Mouse (Mus musculus) embryonic facial prominence, embryonic 15.5 days (tissue): Measurements from ENCODE around the gene Agrp. TPM values are rescaled to one million over a fixed set of nuclear protein-coding genes. Genes with fewer than 3 reads are reported as not detected.

ENCODE experiments used
- ATAC-seq: fragments of 200-750 bp; cut with Nextera tagmentation; 2 replicates; pipeline ENCODE4 v1.8.0; 2017; ENCODE audit warnings: low read depth, moderate TSS enrichment; ENCODE audit not compliant: insufficient number of reproducible peaks, low FRiP score, low TSS enrichment
- H3K27ac ChIP-seq: fragments of 300-500 bp; sonication (generic); replicated peaks from 2 replicates; pipeline ENCODE4 v1.5.1; 2015; ENCODE audit warnings: mild to moderate bottlenecking, inconsistent platforms
- H3K27me3 ChIP-seq: fragments of 300-500 bp; sonication (generic); 2 replicates; pipeline ENCODE4 v1.6.1; 2015; ENCODE audit warnings: inconsistent platforms
- H3K36me3 ChIP-seq: fragments of 300-500 bp; sonication (generic); 2 replicates; pipeline ENCODE4 v1.6.1; 2015; ENCODE audit warnings: mild to moderate bottlenecking, inconsistent platforms
- H3K4me1 ChIP-seq: fragments of 300-500 bp; sonication (generic); 2 replicates; pipeline ENCODE4 v1.6.1; 2015; ENCODE audit warnings: inconsistent platforms
- H3K4me2 ChIP-seq: fragments of 300-500 bp; sonication (generic); replicated peaks from 2 replicates; pipeline ENCODE4 v1.6.1; 2015; ENCODE audit warnings: mild to moderate bottlenecking, inconsistent platforms
- H3K4me3 ChIP-seq: fragments of 300-500 bp; sonication (generic); replicated peaks from 2 replicates; pipeline ENCODE4 v1.5.1; 2015; ENCODE audit warnings: mild to moderate bottlenecking, inconsistent platforms
- H3K9ac ChIP-seq: fragments of 300-500 bp; sonication (generic); 2 replicates; pipeline ENCODE4 v1.6.1; 2015; ENCODE audit warnings: inconsistent platforms
- H3K9me3 ChIP-seq: fragments of 300-500 bp; sonication (generic); replicated peaks from 2 replicates; pipeline ENCODE4 v1.6.1; 2016; ENCODE audit warnings: inconsistent platforms
- WGBS: fragments of 180-500 bp; shearing (Covaris S2); methylation state at CpG from one replicate; pipeline ENCODE4 v1.1.7; 2015; 5-methylcytosine and 5-hydroxymethylcytosine counted together
- polyA plus RNA-seq: library from polyadenylated mRNA; unstranded; fragments of >200 nt; fragmentation: Nextera tagmentation; extraction: Ambion mirVana; gene quantifications from 2 replicates; pipeline ENCODE4 v1.2.1, GENCODE M21; 2015

The Agrp gene
- polyA plus RNA-seq, 1 experiment from 2014 or later, result 2.3 TPM

DNA sequence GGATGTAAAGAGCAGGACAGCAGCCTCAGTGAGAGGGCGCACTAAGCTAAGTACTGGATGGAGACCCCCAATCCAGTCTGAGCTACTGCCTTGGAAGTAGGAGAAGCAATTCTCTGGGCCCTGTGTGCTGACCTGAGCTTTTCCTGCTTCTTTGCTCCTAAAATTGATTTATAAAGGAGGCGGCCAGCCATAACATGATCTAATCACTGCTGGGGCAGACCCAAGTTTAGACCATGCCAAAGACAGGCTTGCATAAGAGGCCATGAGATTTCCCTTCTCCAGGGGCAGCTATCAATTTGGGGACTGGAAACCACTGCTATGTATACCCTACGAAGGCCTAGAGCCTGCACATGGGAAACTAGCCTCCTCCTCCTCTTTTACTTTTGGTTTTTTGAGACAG, 107.9 kb downstream of the Agrp start:
- no peak overlapping the region for H3K9ac ChIP-seq
- H3K27ac ChIP-seq, result no peak overlapping the region
- H3K9me3 ChIP-seq, result no peaks in the 10 kb centered on the region
- WGBS, result 77% methylated on average over 3 of the region's 3 CpGs
- H3K4me3 ChIP-seq, result no peak overlapping the region
- H3K4me2 ChIP-seq, result no peak overlapping the region
- H3K27me3 ChIP-seq, result no peaks in the 10 kb centered on the region
- H3K4me1 ChIP-seq, result peaks cover 8% of the 10 kb centered on the region; the same call in 1 of the 2 replicates
- ATAC-seq, result no peak
- H3K36me3 ChIP-seq, result peaks cover 39% of the 10 kb centered on the region; the same call in 1 of the 2 replicates

DNA sequence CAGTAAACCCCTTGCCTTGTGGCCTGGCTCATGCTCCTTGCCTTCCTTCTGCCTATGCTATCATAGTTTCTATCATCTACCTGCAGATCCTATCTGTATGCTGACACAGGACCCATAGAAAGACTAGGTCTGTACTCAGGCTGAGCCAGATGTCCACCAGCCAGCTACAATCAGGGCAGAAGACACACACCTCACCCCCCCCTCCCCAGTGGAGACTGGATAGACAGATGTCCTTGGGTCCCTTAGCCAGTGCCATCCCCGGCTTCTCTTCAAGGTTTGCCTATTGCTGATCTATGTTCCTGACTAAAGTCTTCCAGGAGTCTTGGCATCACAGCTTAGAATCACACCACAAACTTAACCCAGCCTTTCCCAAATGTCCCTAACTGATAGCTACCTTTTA, 109.0 kb downstream of the Agrp start:
- no peak overlapping the region for H3K4me2 ChIP-seq
- no peaks in the 10 kb centered on the region for H3K4me1 ChIP-seq
- no peak overlapping the region for H3K27ac ChIP-seq
- 94% methylated on average over 1 of the region's 1 CpGs for WGBS
- no peak for ATAC-seq
- no peak overlapping the region for H3K9ac ChIP-seq
- H3K9me3 ChIP-seq, result no peaks in the 10 kb centered on the region
- H3K36me3 ChIP-seq, result peaks cover 45% of the 10 kb centered on the region
- no peaks in the 10 kb centered on the region for H3K27me3 ChIP-seq
- no peak overlapping the region for H3K4me3 ChIP-seq

DNA sequence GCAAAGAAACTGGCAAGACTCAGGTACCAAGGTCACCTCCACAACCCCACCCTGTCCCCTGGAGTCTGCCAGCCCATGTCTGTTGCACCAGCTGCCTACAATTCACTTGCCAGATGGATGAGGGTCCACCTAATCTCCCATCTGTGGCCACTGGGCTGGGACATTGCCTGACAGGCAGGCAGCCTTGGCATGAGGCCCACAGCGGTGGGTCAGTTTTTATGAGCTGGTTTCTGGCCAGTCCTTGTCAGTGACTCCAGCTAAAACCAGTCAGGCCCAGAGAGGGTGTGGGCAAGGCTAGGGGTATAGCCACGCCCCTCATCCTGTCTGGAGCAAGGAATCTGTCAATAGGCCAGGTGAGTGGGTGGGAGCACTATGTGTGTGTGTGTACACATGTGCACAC, 110.1 kb downstream of the Agrp start:
- Histone ChIP-seq H3K27ac (no peak overlapping the region), H3K4me2 (no peak overlapping the region), H3K27me3 (no peaks in the 10 kb centered on the region), H3K9ac (no peak overlapping the region), H3K4me1 (no peaks in the 10 kb centered on the region), H3K36me3 (peaks cover 56% of the 10 kb centered on the region), H3K9me3 (no peaks in the 10 kb centered on the region), H3K4me3 (no peak overlapping the region)
- no peak for ATAC-seq
- 84% methylated on average over 2 of the region's 2 CpGs for WGBS

DNA sequence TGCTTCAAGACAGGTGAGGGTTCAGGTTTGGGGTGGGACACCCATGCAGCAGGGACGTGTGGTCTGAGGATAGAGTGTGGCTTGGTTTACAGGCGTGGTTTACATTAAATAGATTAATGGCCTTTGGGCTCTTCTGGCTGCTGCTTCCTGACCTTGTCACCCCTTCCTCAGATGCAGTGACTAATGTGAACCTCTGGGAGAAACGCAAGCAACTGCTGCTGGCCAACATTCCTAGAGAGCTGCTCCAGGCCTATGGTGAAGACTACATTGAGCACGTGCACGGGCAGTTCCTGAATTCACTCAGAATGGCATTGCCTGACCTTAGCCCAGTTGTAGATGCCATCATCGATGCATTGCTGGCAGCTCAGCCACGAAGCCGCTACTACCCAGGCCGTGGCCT, 114.3 kb downstream of the Agrp start:
- H3K9ac ChIP-seq, result no peak overlapping the region
- H3K27ac ChIP-seq, result no peak overlapping the region
- H3K27me3 ChIP-seq, result peaks cover 11% of the 10 kb centered on the region
- H3K4me2 ChIP-seq, result no peak overlapping the region
- peaks cover 18% of the 10 kb centered on the region for H3K4me1 ChIP-seq
- no peak overlapping the region for H3K4me3 ChIP-seq
- no peaks in the 10 kb centered on the region for H3K9me3 ChIP-seq
- H3K36me3 ChIP-seq, result peaks cover 43% of the 10 kb centered on the region
- no peak for ATAC-seq
- WGBS, result 74% methylated on average over 9 of the region's 9 CpGs

DNA sequence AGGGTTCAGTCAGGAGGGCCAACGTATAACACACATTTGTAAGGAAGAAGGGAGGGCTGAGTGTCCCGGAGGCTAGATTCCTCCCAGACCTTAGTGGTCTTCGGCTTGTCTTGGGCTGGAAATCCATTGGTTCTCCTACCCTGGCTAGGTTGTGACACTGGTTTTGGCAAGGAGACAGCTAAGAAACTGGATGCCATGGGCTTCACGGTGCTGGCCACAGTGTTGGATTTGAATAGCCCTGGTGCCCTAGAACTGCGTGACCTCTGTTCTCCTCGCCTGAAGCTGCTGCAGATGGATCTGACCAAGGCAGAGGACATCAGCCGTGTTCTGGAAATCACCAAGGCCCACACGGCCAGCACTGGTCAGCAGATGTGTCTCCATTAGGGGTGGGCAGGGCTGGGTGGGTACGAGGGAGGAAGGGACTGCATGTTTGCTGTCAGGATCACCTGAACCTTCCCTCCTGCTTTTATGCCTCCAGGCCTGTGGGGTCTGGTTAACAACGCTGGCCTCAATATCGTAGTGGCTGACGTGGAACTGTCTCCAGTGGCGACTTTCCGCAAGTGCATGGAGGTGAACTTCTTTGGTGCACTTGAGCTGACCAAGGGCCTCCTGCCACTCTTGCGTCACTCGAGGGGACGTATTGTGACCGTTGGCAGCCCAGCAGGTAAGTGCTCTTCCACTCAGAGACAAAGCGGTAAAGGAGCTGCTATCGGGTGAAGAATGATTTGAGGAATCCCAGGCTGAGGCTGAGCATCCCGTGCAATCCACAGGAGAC, 115.0 kb downstream of the Agrp start:
- Histone ChIP-seq H3K27ac (no peak overlapping the region), H3K4me3 (no peak overlapping the region), H3K4me1 (peaks cover 18% of the 10 kb centered on the region), H3K9me3 (no peaks in the 10 kb centered on the region), H3K4me2 (no peak overlapping the region), H3K9ac (no peak overlapping the region), H3K36me3 (peaks cover 43% of the 10 kb centered on the region), H3K27me3 (peaks cover 16% of the 10 kb centered on the region)
- 80% methylated on average over 21 of the region's 21 CpGs for WGBS
- ATAC-seq, result no peak

DNA sequence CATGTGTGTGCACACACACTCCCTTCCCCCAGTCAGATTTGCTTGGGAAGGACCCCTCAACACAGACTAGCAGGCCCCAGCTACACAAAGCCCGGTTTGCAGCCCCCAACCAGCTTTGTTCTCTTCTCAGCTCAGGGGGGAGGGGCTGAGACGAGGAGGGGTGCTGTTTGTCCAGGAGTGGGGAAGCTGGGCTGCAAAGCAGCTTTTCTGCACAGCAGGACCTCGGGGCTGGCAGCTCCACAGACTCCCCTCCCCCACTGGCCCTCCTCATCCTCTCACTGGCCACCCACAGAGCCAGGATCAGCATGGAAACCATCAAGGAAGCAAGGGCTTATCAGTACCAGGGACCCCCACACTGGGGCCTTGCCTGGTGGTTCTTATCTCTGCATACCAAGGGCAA, 116.1 kb downstream of the Agrp start:
- Histone ChIP-seq H3K27me3 (peaks cover 27% of the 10 kb centered on the region), H3K9me3 (no peaks in the 10 kb centered on the region), H3K9ac (no peak overlapping the region), H3K27ac (no peak overlapping the region), H3K4me3 (no peak overlapping the region), H3K4me2 (no peak overlapping the region), H3K4me1 (peaks cover 22% of the 10 kb centered on the region), H3K36me3 (peaks cover 43% of the 10 kb centered on the region)
- ATAC-seq, result no peak
- WGBS, result 15% methylated on average over 3 of the region's 3 CpGs

DNA sequence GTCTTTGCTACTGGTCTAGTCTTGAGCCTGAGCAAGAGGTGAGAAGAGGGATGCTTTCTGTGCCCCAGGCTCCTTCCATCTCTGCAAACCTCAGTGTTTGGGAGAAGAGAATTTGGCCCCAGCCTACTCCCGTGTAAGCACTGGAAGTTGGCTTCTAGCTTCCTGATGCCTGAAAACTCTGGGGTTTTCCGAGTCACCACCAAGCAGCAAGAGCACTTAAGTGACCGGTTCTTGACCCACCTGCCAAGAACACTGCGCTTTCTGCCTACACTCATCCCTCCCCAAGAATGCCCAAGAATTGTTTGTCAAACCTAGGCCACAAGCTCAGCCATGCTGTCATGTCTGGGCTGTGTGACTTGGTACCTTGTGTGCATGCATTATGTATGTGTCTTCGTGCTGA, 116.7 kb downstream of the Agrp start:
- WGBS, result 40% methylated on average over 5 of the region's 5 CpGs
- ATAC-seq, result no peak
- Histone ChIP-seq H3K27me3 (peaks cover 27% of the 10 kb centered on the region), H3K4me1 (peaks cover 25% of the 10 kb centered on the region), H3K36me3 (peaks cover 39% of the 10 kb centered on the region), H3K9ac (no peak overlapping the region), H3K27ac (no peak overlapping the region), H3K4me2 (no peak overlapping the region), H3K4me3 (no peak overlapping the region), H3K9me3 (no peaks in the 10 kb centered on the region)

DNA sequence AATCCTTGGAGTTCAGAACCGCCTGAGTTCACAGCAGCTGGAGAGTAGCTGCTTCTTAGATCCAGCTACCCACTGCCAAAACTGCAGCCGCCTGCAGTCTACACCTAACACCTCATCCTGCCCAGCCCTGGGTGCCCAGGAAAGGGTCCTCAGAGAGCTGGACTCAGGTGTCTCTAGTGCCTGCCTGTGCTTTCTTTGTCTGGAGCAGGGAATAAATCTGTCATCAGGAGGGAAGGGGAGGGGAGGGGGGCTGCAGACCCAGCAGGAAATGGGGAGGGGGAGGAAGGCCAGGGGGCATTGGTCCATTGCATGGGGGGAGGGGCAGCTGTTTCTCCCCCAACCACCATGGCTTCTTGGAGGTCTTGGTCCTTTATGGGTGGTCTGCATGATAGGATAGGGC, 117.6 kb downstream of the Agrp start:
- no peak for ATAC-seq
- H3K9ac ChIP-seq, result no peak overlapping the region
- H3K27me3 ChIP-seq, result peaks cover 27% of the 10 kb centered on the region
- no peak overlapping the region for H3K4me3 ChIP-seq
- H3K4me2 ChIP-seq, result peak overlapping the region; percentile 99
- WGBS, result 10% methylated on average over 2 of the region's 2 CpGs
- no peaks in the 10 kb centered on the region for H3K9me3 ChIP-seq
- H3K4me1 ChIP-seq, result peaks cover 25% of the 10 kb centered on the region
- H3K27ac ChIP-seq, result no peak overlapping the region
- peaks cover 29% of the 10 kb centered on the region for H3K36me3 ChIP-seq

DNA sequence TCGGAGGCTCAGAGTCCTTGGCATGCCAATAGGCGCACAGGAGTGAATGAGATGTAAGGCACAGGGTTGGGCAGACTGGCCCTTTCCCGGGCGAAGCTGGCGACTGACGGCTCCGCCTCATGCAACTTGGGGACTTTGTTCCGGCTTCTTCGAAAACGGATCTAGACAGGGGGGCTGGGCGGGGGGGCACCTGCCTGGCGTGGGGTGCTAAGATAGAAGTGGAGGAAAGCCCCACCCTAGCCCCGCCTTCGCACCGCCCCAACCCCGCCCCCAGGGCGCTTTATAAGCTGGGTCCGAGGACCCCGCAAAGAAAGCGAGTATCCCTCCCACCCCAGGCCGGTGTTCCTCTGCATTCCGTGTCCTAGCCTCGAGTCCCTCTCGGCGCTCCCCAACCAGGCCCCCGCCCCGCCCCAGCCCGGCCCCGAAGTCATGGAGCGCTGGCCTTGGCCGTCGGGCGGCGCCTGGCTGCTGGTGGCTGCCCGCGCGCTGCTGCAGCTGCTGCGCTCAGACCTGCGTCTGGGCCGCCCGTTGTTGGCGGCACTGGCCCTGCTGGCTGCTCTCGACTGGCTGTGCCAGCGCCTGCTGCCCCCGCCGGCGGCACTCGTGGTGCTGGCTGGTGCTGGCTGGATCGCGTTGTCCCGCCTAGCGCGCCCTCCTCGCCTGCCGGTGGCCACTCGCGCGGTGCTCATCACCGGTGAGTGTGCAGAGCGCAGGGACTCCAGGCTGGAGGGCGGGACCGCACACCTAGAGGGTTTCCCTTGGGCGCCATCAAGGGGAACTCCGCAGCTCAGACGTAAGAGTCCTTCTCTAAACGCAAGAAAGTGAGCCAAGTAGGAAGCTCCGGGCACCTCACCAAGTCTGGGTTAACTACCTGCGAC, 118.5 kb downstream of the Agrp start, which contains the start of gene Hsd11b2:
Gene Hsd11b2 (plus strand): TSS at position 320 of the 878 bp plus-strand sequence.
- Histone ChIP-seq H3K9me3 (no peaks in the 10 kb centered on the region), H3K4me2 (peak within 1 kb of the TSS; percentile 99), H3K9ac (peak within 1 kb of the TSS; percentile 54), H3K4me3 (peak within 1 kb of the TSS; percentile 51), H3K4me1 (peaks cover 25% of the 10 kb centered on the region), H3K27ac (no peak within 1 kb of the TSS), H3K36me3 (peaks cover 22% of the 10 kb centered on the region), H3K27me3 (peaks cover 27% of the 10 kb centered on the region)
- WGBS, result under 1% methylated on average over 61 of the region's 68 CpGs
- ATAC-seq, result peak; percentile 63; the same call in 1 of the 2 replicates

DNA sequence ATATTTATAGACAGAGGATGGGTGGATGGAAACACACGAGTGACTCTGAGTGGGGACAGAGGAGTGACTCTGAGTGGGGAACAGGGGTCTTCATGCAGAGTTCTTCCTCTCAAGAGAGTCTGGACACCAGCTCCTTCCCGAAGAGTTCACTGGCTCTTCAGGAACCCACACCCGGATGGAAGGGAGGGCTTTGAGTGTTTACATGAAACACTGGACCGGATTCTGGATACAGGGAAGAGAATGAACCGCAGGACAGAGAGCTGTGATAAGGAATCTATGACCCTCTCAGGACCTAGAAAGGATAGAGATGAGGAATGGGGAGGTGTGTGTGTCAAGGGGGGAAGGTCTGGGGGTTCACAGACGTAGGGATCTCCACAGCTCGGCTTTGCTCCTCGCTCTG, 119.8 kb downstream of the Agrp start:
- Histone ChIP-seq H3K4me2 (no peak overlapping the region), H3K9ac (no peak overlapping the region), H3K4me3 (no peak overlapping the region), H3K36me3 (peaks cover 12% of the 10 kb centered on the region; the same call in 1 of the 2 replicates), H3K27ac (no peak overlapping the region), H3K4me1 (peaks cover 25% of the 10 kb centered on the region), H3K9me3 (no peaks in the 10 kb centered on the region), H3K27me3 (peaks cover 27% of the 10 kb centered on the region)
- no peak for ATAC-seq
- 47% methylated on average over 8 of the region's 8 CpGs for WGBS
